Mouse (Mus musculus) retina, postnatal 7 days (tissue): ENCODE data around the gene Zmat5.
"Not testable (repeated sequence)": the region's sequence is repeated elsewhere in the genome, so short reads cannot be mapped to it uniquely, and the experiment has no call there.

Experiments
- DNase-seq: peaks from one replicate; pipeline ENCODE4 v3.0.0-alpha.2; 2012; ENCODE audit warnings: low read depth, low spot score

Gene Zmat5

GRCm38 (mm10) chr11:4688632-4689380, 15.7 kb upstream of the Zmat5 start:
- no peak for DNase-seq

GRCm38 (mm10) chr11:4690353-4690752, 14.1 kb upstream of the Zmat5 start:
- no peak for DNase-seq

GRCm38 (mm10) chr11:4691213-4691612, 13.3 kb upstream of the Zmat5 start:
- DNase-seq = no peak

GRCm38 (mm10) chr11:4692162-4692561, 12.3 kb upstream of the Zmat5 start:
- DNase-seq = no peak

GRCm38 (mm10) chr11:4697043-4697983, 7.2 kb upstream of the Zmat5 start:
- DNase-seq = no peak

GRCm38 (mm10) chr11:4700726-4701125, 3.8 kb upstream of the Zmat5 start:
- no peak for DNase-seq

- no peak for DNase-seq
Measured at GRCm38 (mm10) chr11:4703688-4704071, 798 bp upstream of the Zmat5 start.

GRCm38 (mm10) chr11:4705178-4705577, 700 bp downstream of the Zmat5 start:
- DNase-seq = no peak

- DNase-seq = not testable (repeated sequence)
Measured at GRCm38 (mm10) chr11:4710188-4710587, 5.7 kb downstream of the Zmat5 start.

GRCm38 (mm10) chr11:4712822-4713221, 8.3 kb downstream of the Zmat5 start:
- no peak for DNase-seq

- no peak for DNase-seq
Measured at GRCm38 (mm10) chr11:4714727-4715126, 10.2 kb downstream of the Zmat5 start.

GRCm38 (mm10) chr11:4715596-4715995, 11.1 kb downstream of the Zmat5 start:
- no peak for DNase-seq

- DNase-seq = no peak
Measured at GRCm38 (mm10) chr11:4716530-4717236, 12.2 kb downstream of the Zmat5 start.

- DNase-seq = no peak
Measured at GRCm38 (mm10) chr11:4718548-4718947, 14.1 kb downstream of the Zmat5 start.

- DNase-seq = no peak
Measured at GRCm38 (mm10) chr11:4719961-4720360, 15.5 kb downstream of the Zmat5 start.

GRCm38 (mm10) chr11:4720393-4720792, 15.9 kb downstream of the Zmat5 start:
- no peak for DNase-seq

GRCm38 (mm10) chr11:4720900-4721580, 16.6 kb downstream of the Zmat5 start:
- DNase-seq = no peak

GRCm38 (mm10) chr11:4721728-4722127, 17.2 kb downstream of the Zmat5 start:
- no peak for DNase-seq

GRCm38 (mm10) chr11:4729603-4730002, 25.1 kb downstream of the Zmat5 start:
- DNase-seq = no peak

- DNase-seq = no peak
Measured at GRCm38 (mm10) chr11:4730096-4730495, 25.6 kb downstream of the Zmat5 start.

- DNase-seq = no peak
Measured at GRCm38 (mm10) chr11:4730913-4731312, 26.4 kb downstream of the Zmat5 start.
